14 mouse cellular contexts compared by ENCODE assay signal in the genomic region with DNA sequence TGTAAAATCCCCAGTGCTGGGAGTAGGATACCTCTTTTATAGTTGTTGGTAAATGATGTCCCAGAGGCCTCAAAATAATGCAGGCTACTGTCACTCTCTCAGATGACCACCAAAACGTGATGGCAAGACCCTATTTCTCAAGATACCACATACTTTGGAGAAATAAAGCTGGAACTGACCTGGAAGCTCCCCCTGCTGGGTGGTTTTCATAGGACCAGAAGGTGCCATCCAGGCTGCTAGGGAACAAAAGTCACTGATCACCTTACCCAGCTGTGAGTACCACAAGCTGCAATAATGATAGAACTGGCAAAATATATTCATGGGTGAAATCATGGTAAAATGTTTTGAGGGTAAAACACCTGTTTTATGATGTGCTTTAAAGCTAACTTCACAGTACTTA. TPM values are rescaled to one million over a fixed set of nuclear protein-coding genes. Genes with fewer than 3 reads are reported as not detected.
A peak's percentile ranks its signal among the peaks of the same experiment; 100 is the strongest.
DNase-seq lines count a peak whose midpoint lies in the region; ATAC-seq and TF ChIP-seq lines count a peak whose summit lies in the region.
"Had no signal": no experiment of that assay in that cellular context is flagged by ENCODE, and none has a peak within 500 bp of the region (broad histone marks: within the 10 kb centered on the region; RNA-seq: fewer than 3 reads in every experiment).

No protein-coding gene starts in this region.

- H3K4me2 ChIP-seq in kidney, embryonic 14.5 days (replicated peaks; ENCODE audit: low read depth, low read length) = no peak overlapping the region
- H3K4me2 ChIP-seq in forebrain, embryonic 13.5 days = no peak overlapping the region
- H3K4me2 ChIP-seq in midbrain, embryonic 16.5 days (ENCODE audit: low read length) = no peak overlapping the region
- H3K4me2 ChIP-seq: heart, embryonic 15.5 days had no signal

- no peaks in the 10 kb centered on the region for H3K36me3 ChIP-seq in kidney, adult 2 months (ENCODE audit: control insufficient read depth, insufficient read depth, low read length)
- no peaks in the 10 kb centered on the region for H3K36me3 ChIP-seq in kidney, embryonic 14.5 days (ENCODE audit: control insufficient read depth, insufficient read depth, low read length)
- no peaks in the 10 kb centered on the region for H3K36me3 ChIP-seq in forebrain, embryonic 13.5 days (ENCODE audit: poor library complexity, severe bottlenecking)
- H3K36me3 ChIP-seq in midbrain, embryonic 16.5 days (ENCODE audit: control insufficient read depth, insufficient read depth, low read length) = no peaks in the 10 kb centered on the region
- H3K36me3 ChIP-seq: heart, embryonic 15.5 days had no signal

- TF ChIP-seq POLR2A in kidney, adult 2 months (IDR thresholded peaks at IDR 0.05; ENCODE audit: low read depth, low read length) = no peak

- no peaks in the 10 kb centered on the region for H3K9me3 ChIP-seq in kidney, embryonic 14.5 days (ENCODE audit: control insufficient read depth, low read length)
- H3K9me3 ChIP-seq in forebrain, embryonic 13.5 days (replicated peaks) = no peaks in the 10 kb centered on the region
- no peaks in the 10 kb centered on the region for H3K9me3 ChIP-seq in midbrain, embryonic 16.5 days (replicated peaks; ENCODE audit: control insufficient read depth, low read length, poor library complexity, severe bottlenecking)
- H3K9me3 ChIP-seq: heart, embryonic 15.5 days had no signal

- H3K9ac ChIP-seq in kidney, embryonic 14.5 days (ENCODE audit: low read depth, low read length) = no peak overlapping the region
- no peak overlapping the region for H3K9ac ChIP-seq in forebrain, embryonic 13.5 days
- H3K9ac ChIP-seq in midbrain, embryonic 16.5 days (ENCODE audit: low read depth, low read length) = no peak overlapping the region
- H3K9ac ChIP-seq: heart, embryonic 15.5 days had no signal

- H3K27me3 ChIP-seq in kidney, adult 2 months (replicated peaks; ENCODE audit: control insufficient read depth, insufficient read depth, low read length) = no peaks in the 10 kb centered on the region
- H3K27me3 ChIP-seq in kidney, embryonic 14.5 days (ENCODE audit: control insufficient read depth, insufficient read depth, low read length) = no peaks in the 10 kb centered on the region
- no peaks in the 10 kb centered on the region for H3K27me3 ChIP-seq in forebrain, embryonic 13.5 days
- no peaks in the 10 kb centered on the region for H3K27me3 ChIP-seq in midbrain, embryonic 16.5 days (ENCODE audit: control insufficient read depth, insufficient read depth, low read depth, low read length)
- H3K27me3 ChIP-seq: heart, embryonic 15.5 days had no signal

- WGBS in kidney, adult 2 months = 7% methylated on average over 1 of the region's 1 CpGs
- 29% methylated on average over 1 of the region's 1 CpGs for WGBS in kidney, embryonic 14.5 days
- WGBS in forebrain, embryonic 13.5 days = 40% methylated on average over 1 of the region's 1 CpGs
- WGBS in midbrain, embryonic 16.5 days = 33% methylated on average over 1 of the region's 1 CpGs

- H3K4me1 ChIP-seq in kidney, adult 2 months (ENCODE audit: control insufficient read depth, insufficient read depth, low read length) = no peaks in the 10 kb centered on the region
- no peaks in the 10 kb centered on the region for H3K4me1 ChIP-seq in kidney, embryonic 14.5 days (ENCODE audit: control insufficient read depth, insufficient read depth, low read length)
- H3K4me1 ChIP-seq in forebrain, embryonic 13.5 days = no peaks in the 10 kb centered on the region
- H3K4me1 ChIP-seq in midbrain, embryonic 16.5 days (ENCODE audit: control insufficient read depth, insufficient read depth, low read length) = no peaks in the 10 kb centered on the region
- H3K4me1 ChIP-seq: heart, embryonic 15.5 days had no signal

- ATAC-seq in CD4-positive, CD25-positive, alpha-beta regulatory T cell, adult 4 months = no peak
- no peak for ATAC-seq in kidney, embryonic 14.5 days (ENCODE audit: low FRiP score, low TSS enrichment)
- no peak for ATAC-seq in forebrain, embryonic 13.5 days
- ATAC-seq in midbrain, embryonic 16.5 days = no peak
- ATAC-seq: activated CD4-positive, CD25-positive, alpha-beta regulatory T cell, adult 4 months; inflammation-experienced regulatory T-cells, adult 6 months had no signal

- peak; percentile 9 for DNase-seq in CD4-positive, CD25-positive, alpha-beta regulatory T cell, adult 2 months (ENCODE audit: low read depth, low spot score)
- no peak for DNase-seq in kidney, adult 2 months
- DNase-seq in urinary bladder, postnatal 25 days (ENCODE audit: low spot score) = peak; percentile 11
- no peak for DNase-seq in urinary bladder, adult 18-20 months (ENCODE audit: low spot score in 2 of 2)
- DNase-seq: right cerebral cortex, postnatal 14 days had no signal

- no peak overlapping the region for H3K4me3 ChIP-seq in kidney, adult 2 months (ENCODE audit: insufficient read depth, low read depth, low read length)
- H3K4me3 ChIP-seq in kidney, embryonic 14.5 days (ENCODE audit: low read length) = no peak overlapping the region
- H3K4me3 ChIP-seq in forebrain, embryonic 13.5 days = no peak overlapping the region
- no peak overlapping the region for H3K4me3 ChIP-seq in midbrain, embryonic 16.5 days (ENCODE audit: low read depth, low read length)
- H3K4me3 ChIP-seq: heart, embryonic 15.5 days had no signal

- no peak overlapping the region for H3K27ac ChIP-seq in kidney, adult 2 months (ENCODE audit: insufficient read depth, low read depth, low read length)
- H3K27ac ChIP-seq in kidney, embryonic 14.5 days (ENCODE audit: low read depth, low read length) = no peak overlapping the region
- H3K27ac ChIP-seq in forebrain, embryonic 13.5 days = no peak overlapping the region
- H3K27ac ChIP-seq in midbrain, embryonic 16.5 days (ENCODE audit: low read length) = no peak overlapping the region
- H3K27ac ChIP-seq: heart, embryonic 15.5 days had no signal

- peak; percentile 23; the same call in 1 of the 2 replicates for TF ChIP-seq CTCF in kidney, adult 2 months (conservative IDR thresholded peaks at IDR 0.05; ENCODE audit: insufficient read depth, insufficient read length, low read depth, low read length)

RNA-seq across cellular contexts. Expression of a gene that starts 7.1 kb away (rescaled TPM):
- polyA plus RNA-seq in CD4-positive, CD25-positive, alpha-beta regulatory T cell, adult 4 months (2017; shearing (Covaris generic)) = not detected
- not detected in 2 replicates for polyA plus RNA-seq in kidney, adult 2 months (2012; rRNA removed)
- not detected in 2 replicates for polyA plus RNA-seq in kidney, embryonic 14.5 days (2014; fragmentation: Nextera tagmentation; extraction: Ambion mirVana)
- not detected in 2 replicates for polyA plus RNA-seq in forebrain, embryonic 13.5 days (2015; fragmentation: Nextera tagmentation; extraction: Ambion mirVana)
- polyA plus RNA-seq in midbrain, embryonic 16.5 days (2015; fragmentation: Nextera tagmentation; extraction: Ambion mirVana) = not detected in 2 replicates
- polyA plus RNA-seq: activated CD4-positive, CD25-positive, alpha-beta regulatory T cell, adult 4 months; heart, embryonic 15.5 days; inflammation-experienced regulatory T-cells, adult 6 months; neural tube, embryonic 11.5 days had no signal

RNA-seq across cellular contexts. Expression of a gene that starts 7.2 kb away (rescaled TPM):
- not detected for polyA plus RNA-seq in CD4-positive, CD25-positive, alpha-beta regulatory T cell, adult 4 months (2017; shearing (Covaris generic))
- polyA plus RNA-seq in kidney, adult 2 months (2012; rRNA removed) = 1.9 and 3.2 TPM in 2 replicates
- 0.22 and 0.27 TPM in 2 replicates for polyA plus RNA-seq in kidney, embryonic 14.5 days (2014; fragmentation: Nextera tagmentation; extraction: Ambion mirVana)
- not detected in 2 replicates for polyA plus RNA-seq in forebrain, embryonic 13.5 days (2015; fragmentation: Nextera tagmentation; extraction: Ambion mirVana)
- 0.16 TPM in 1 of 2 replicates, not detected in the other for polyA plus RNA-seq in midbrain, embryonic 16.5 days (2015; fragmentation: Nextera tagmentation; extraction: Ambion mirVana)
- polyA plus RNA-seq: activated CD4-positive, CD25-positive, alpha-beta regulatory T cell, adult 4 months; inflammation-experienced regulatory T-cells, adult 6 months; neural tube, embryonic 11.5 days had no signal

RNA-seq across cellular contexts. Expression of a gene that starts 18.9 kb away (rescaled TPM):
- not detected for polyA plus RNA-seq in CD4-positive, CD25-positive, alpha-beta regulatory T cell, adult 4 months (2017; shearing (Covaris generic))
- not detected in 2 replicates for polyA plus RNA-seq in kidney, adult 2 months (2012; rRNA removed)
- polyA plus RNA-seq in kidney, embryonic 14.5 days (2014; fragmentation: Nextera tagmentation; extraction: Ambion mirVana) = not detected in 2 replicates
- not detected in 2 replicates for polyA plus RNA-seq in forebrain, embryonic 13.5 days (2015; fragmentation: Nextera tagmentation; extraction: Ambion mirVana)
- not detected in 2 replicates for polyA plus RNA-seq in midbrain, embryonic 16.5 days (2015; fragmentation: Nextera tagmentation; extraction: Ambion mirVana)
- polyA plus RNA-seq: activated CD4-positive, CD25-positive, alpha-beta regulatory T cell, adult 4 months; heart, embryonic 15.5 days; inflammation-experienced regulatory T-cells, adult 6 months; limb, embryonic 14.5 days; neural tube, embryonic 11.5 days had no signal

RNA-seq across cellular contexts. Expression of a gene that starts 24.8 kb away (rescaled TPM):
- not detected for polyA plus RNA-seq in CD4-positive, CD25-positive, alpha-beta regulatory T cell, adult 4 months (2017; shearing (Covaris generic))
- not detected in 2 replicates for polyA plus RNA-seq in kidney, adult 2 months (2012; rRNA removed)
- polyA plus RNA-seq in kidney, embryonic 14.5 days (2014; fragmentation: Nextera tagmentation; extraction: Ambion mirVana) = not detected in 2 replicates
- polyA plus RNA-seq in forebrain, embryonic 13.5 days (2015; fragmentation: Nextera tagmentation; extraction: Ambion mirVana) = not detected in 2 replicates
- not detected in 2 replicates for polyA plus RNA-seq in midbrain, embryonic 16.5 days (2015; fragmentation: Nextera tagmentation; extraction: Ambion mirVana)
- polyA plus RNA-seq: activated CD4-positive, CD25-positive, alpha-beta regulatory T cell, adult 4 months; heart, embryonic 15.5 days; inflammation-experienced regulatory T-cells, adult 6 months; limb, embryonic 14.5 days; neural tube, embryonic 11.5 days had no signal

RNA-seq across cellular contexts. Expression of a gene that starts 33.2 kb away (rescaled TPM):
- not detected for polyA plus RNA-seq in CD4-positive, CD25-positive, alpha-beta regulatory T cell, adult 4 months (2017; shearing (Covaris generic))
- not detected in 2 replicates for polyA plus RNA-seq in kidney, adult 2 months (2012; rRNA removed)
- not detected in 2 replicates for polyA plus RNA-seq in kidney, embryonic 14.5 days (2014; fragmentation: Nextera tagmentation; extraction: Ambion mirVana)
- not detected in 2 replicates for polyA plus RNA-seq in forebrain, embryonic 13.5 days (2015; fragmentation: Nextera tagmentation; extraction: Ambion mirVana)
- polyA plus RNA-seq in midbrain, embryonic 16.5 days (2015; fragmentation: Nextera tagmentation; extraction: Ambion mirVana) = not detected in 2 replicates
- polyA plus RNA-seq: activated CD4-positive, CD25-positive, alpha-beta regulatory T cell, adult 4 months; heart, embryonic 15.5 days; inflammation-experienced regulatory T-cells, adult 6 months; limb, embryonic 14.5 days; neural tube, embryonic 11.5 days had no signal

Comparison
In these comparisons a context has a peak if more than half of its experiments do, and no peak if none do; other contexts are left out.
1. DNase-seq: peak in CD4-positive, CD25-positive, alpha-beta regulatory T cell, adult 2 months (single experiment) and urinary bladder, postnatal 25 days (single experiment); none in kidney, adult 2 months (single experiment) and urinary bladder, adult 18-20 months (0 of 2).